Mouse (Mus musculus) cerebellum, adult 11-12 months (tissue): Measurements from ENCODE around the gene Dnah11.
A peak's percentile ranks its signal among the peaks of the same experiment; 100 is the strongest.

ENCODE experiments used
- DNase-seq: peaks from one replicate; pipeline ENCODE4 v3.0.0; 2022

Gene Dnah11

DNA sequence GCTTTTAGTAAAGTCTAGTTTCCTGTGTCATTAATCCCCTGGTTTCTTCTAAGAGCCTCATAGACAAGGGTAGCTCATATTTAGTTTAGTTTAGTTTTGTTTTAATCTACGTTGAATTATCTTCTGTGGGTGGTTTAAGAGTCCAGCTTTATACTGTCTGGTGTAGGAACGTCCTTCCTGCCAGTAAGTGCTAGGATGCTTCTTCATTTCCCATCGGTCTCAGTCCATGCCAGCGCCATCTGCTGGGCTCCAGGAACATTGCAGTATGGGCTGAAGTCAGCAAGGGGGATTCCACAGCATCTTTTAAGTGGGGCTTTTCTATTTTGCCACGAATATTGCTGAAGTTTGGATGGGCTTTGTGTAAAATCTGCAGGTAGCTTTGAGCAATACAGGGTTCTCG, 345.5 kb downstream of the Dnah11 start:
- DNase-seq = no peak

DNA sequence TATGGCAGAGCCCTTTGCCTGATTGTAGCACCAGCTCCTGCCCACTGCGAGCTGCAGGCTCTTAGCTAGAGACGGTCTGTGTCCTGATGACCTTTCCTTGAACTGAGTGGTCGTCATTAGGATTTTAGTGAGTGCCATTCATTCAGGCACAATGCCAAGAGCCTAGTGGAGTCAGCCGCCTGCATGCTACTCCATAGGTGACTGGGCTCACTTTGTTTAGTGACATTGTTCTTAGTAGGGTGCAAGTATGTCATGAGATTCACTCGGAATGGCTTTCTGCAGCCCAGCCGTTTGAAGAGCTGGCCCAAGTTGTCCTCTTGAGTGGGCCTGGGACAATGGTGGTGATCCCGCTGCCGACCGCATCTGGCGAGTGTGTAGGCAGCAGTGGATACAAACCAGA, 348.4 kb downstream of the Dnah11 start:
- DNase-seq = no peak

DNA sequence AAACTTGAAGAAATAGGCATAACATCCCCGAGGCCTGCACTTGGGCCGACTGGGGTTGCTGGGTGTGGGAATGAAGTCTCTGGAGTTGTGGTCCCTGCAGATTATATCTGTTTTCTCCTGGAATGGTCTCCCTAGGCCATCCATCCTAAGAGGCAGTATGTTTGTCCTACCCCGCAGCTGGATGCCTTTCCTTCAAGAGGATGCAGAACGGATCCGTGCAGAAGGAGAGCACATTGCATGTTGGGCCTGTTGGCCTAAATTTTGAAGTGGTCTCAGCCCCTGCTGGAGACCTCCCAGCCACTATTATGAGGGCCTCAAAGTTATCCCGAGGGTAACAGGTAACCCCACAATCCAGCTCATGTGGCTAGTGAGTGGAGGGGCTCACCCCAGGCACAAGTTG, 350.2 kb downstream of the Dnah11 start:
- DNase-seq = no peak

DNA sequence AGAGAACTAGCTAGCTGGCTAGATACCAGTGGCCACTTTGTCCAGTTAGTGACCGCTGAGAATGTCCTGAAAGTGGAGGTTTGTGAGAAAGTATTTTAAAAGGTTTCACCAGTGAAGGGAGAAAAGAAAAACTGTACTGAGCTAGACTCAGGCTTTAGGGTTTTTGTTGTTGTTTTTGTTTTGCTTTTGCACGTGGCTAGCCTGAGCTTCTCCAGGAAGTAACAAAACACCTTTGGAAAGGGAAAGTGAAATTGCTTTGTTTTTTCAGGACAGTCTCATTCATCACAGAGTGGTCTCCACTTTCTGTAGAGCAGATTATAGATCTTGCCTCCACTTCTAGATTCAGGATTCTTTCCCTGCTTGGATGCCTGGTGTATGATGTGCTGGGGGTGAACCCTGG, 353.9 kb downstream of the Dnah11 start:
- DNase-seq = no peak

DNA sequence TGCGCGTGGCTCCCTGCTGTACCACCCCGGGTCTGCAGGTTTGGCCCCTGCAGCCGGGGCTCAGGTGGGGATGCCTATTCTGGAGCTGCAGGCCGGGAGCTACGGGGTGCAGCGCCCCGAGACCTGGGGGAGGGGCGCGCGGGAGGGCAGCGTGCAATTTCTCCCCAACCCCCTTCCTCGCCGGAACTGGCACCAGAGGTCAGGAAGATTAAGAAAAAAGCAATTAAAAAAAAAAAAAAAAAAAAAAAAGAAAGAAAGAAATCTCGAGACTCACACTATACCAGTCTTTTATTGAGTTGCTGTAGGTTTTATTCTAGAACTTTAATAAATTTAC, 354.8 kb downstream of the Dnah11 start:
- DNase-seq = no peak

DNA sequence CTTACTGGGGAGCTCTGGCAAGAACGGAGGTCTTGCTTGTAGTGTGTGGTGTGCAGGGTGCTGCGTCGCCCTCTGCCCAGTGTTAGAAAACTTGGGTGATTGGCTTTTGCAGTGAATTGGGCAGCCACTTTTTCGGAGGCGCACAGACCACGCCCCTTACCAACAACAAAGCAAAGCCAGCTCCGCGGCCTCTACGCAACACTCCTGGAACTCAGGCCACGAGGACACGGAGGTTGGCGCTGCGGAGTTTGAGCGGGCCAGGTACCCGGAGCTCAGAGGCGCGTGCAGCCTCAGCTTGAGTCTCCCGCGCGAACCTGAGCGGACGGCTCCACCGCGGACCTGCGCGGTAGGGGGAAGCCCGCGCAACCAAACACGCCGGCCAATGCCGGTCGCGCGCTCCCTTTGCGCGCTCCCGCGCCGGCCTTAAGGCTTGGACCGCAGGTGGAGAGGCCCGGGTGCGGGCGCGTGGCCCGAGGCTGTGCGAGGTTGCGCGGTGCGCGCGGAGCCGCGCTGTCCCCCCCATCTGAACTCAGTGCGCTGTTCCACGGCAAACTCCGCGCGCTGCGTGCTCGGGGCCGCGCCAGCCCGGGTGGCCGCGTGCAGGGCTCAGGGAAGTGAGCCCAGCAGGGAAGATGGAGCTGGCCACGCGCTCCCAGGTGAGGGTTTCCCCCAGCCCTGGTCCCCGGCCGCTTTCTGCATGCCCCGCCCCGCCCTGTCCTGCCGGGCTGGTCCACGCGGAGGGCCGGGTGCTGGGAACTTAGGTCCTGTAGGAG, 355.4 kb downstream of the Dnah11 start:
- DNase-seq = peak; percentile 32

DNA sequence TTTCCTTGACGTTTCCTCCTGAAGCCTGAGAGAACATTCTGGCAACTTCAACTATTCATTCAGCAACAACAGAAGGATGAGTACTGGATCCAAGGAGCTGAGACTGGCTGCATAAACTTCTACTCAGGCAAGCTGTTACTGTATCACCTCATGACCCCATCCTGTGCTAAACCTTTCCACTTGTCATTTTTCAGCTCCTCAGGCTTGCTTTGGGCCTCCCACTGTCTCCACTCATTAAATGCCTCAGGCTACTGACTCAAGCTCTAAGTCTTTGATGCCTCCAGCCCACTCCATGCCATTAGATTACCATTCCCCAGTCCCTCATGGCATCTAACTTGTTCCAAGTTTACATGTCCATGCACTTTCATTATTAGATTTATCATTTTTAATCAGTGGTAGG, 356.2 kb downstream of the Dnah11 start:
- DNase-seq = no peak

GRCm38 (mm10) chr12:117840705-117841104, 358.1 kb downstream of the Dnah11 start:
- no peak for DNase-seq

GRCm38 (mm10) chr12:117837376-117837775, 361.5 kb downstream of the Dnah11 start:
- DNase-seq = no peak

DNA sequence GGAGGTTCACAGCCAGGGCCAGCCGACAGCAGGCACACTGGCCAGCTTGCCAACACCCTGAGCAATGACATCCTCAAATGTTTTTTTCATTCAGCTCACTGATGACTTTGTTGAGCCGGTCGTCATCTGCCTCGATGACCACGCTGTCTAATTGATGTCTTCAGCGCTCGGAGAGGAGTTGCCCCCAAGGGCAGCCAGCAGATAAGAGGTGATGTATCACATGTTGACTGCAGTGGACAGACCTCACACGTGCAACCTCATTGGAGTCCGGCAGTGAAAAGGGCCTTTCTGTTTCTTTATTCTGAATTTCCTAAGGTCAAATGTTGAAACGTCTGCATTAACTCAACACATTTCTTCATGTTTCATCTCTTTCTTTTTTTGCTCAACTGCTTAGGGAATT, 363.5 kb downstream of the Dnah11 start:
- DNase-seq = no peak

- no peak for DNase-seq
Measured at GRCm38 (mm10) chr12:117834652-117835051, 364.2 kb downstream of the Dnah11 start.

DNA sequence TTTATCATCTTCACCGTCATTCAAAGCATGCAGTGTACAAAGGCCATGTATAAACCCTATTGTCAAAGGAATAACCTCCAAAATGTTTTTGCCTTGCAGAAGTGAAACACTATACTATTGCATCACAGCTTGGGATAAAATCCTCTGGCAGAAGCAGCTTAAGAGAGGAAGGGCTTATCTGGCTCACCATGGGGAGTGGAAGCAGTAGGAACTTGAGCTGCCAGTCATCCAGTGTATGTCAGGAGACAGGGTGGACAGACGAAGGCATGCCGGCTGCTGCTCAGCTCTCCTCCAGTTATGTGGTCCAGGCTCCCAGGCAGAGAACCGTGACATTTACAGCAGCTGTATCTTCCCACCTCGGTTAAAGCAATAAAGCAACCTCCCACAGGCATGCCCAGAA, 366.7 kb downstream of the Dnah11 start:
- DNase-seq = no peak

DNA sequence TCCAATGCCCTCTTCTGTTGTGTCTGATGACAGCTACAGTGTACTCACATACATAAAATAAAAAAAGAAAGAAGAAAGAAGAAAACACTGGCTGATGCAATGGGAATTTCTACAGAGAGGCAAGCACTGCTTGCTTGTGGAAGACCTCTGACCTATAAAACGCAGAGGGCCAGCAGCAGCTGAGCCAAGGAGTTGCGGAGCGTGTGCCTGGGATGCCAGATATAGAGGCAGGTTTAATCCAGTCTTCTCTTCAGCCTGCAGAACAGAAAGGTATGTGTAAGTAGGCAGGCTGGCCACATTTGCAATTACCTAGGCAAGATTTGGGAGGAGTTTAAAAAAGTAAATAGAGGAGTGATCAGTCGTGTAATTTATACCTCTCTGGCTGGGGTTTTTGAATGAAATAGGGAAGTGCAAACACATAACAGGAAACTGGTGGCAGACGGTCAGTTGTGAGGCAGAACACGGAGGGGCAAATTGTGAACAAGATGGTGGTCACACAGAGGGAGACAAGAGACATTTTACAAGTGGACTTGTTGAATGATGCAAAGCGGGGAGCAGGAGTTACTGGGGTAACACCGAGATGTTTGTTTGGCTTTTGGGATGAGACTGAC, 367.4 kb downstream of the Dnah11 start:
- DNase-seq = no peak

DNA sequence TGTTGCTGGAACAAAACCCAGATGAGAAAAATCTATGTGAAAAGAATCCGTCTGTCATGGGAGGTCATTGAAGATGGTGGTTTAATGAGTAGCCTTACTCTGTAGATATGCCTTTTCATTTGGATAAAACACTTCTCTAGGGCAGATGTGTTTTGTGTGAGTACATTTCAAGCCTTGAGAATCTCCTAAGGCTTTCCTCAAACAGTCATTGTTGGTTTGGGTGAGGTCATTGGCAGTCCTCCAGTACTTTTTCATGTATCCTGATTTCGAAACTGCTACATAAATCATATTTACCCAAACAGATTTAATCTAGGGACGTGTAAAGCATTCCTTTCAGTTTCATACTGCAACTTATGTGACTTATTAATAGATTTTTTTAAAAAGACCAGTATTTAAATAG, 370.5 kb downstream of the Dnah11 start:
- no peak for DNase-seq
